Comparison of ENCODE assay signal across 21 mouse cellular contexts in the genomic region with DNA sequence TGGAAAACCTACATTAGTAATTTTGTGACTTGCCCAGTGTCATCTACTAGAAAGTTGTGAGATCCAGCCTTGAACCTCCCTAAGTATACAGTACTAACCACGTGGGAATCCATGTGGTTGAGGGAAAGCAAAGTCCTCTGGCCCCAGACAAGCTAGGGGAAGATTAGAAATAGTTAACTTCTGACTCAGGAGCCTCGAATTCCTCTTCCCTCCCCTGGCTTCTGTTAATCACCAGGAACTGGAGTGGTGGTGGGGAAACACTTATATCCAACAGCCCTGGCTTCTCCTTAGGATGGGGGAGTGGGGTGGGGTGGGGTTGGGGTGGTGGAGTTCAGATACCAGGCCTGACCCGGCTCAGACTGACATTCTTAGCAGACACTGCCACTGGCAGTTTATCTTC. TPM values are rescaled to one million over a fixed set of nuclear protein-coding genes. Genes with fewer than 3 reads are reported as not detected.
A peak's percentile ranks its signal among the peaks of the same experiment; 100 is the strongest.
DNase-seq lines count a peak whose midpoint lies in the region; ATAC-seq and TF ChIP-seq lines count a peak whose summit lies in the region.
"Had no signal": no experiment of that assay in that cellular context is flagged by ENCODE, and none has a peak within 500 bp of the region (broad histone marks: within the 10 kb centered on the region; RNA-seq: fewer than 3 reads in every experiment).

No protein-coding gene starts in this region.

- no peak overlapping the region for H3ac ChIP-seq in C2C12 (ENCODE audit: control insufficient read depth, insufficient read length, low read depth)

- no peaks in the 10 kb centered on the region; the same call in 1 of the 2 replicates for H3K36me3 ChIP-seq in heart, embryonic 16.5 days (ENCODE audit: control insufficient read depth, insufficient read depth)
- H3K36me3 ChIP-seq in C2C12 (ENCODE audit: control insufficient read depth, insufficient read depth): no peaks in the 10 kb centered on the region
- H3K36me3 ChIP-seq: midbrain, embryonic 10.5 days had no signal

- no peak for TF ChIP-seq CTCF in C2C12 (IDR thresholded peaks at IDR 0.05; ENCODE audit: control insufficient read depth, insufficient read depth, insufficient read length)
- no peak for TF ChIP-seq CTCF in Patski (IDR thresholded peaks at IDR 0.05)

- peak overlapping the region; percentile 82 for H3K27ac ChIP-seq in heart, embryonic 16.5 days (ENCODE audit: low read length)
- H3K27ac ChIP-seq: gastrocnemius, adult 2 months; hindbrain, postnatal 0 days; limb, embryonic 15.5 days; midbrain, embryonic 10.5 days had no signal

- H3K4me1 ChIP-seq in heart, embryonic 16.5 days (ENCODE audit: control insufficient read depth, insufficient read depth, low read length): peaks cover 51% of the 10 kb centered on the region
- H3K4me1 ChIP-seq: midbrain, embryonic 10.5 days had no signal

- H3K79me3 ChIP-seq in C2C12 (ENCODE audit: low read depth): no peaks in the 10 kb centered on the region

- H3K4me3 ChIP-seq in heart, embryonic 16.5 days (ENCODE audit: low read length): no peak overlapping the region
- H3K4me3 ChIP-seq in C2C12 (ENCODE audit: insufficient read depth, poor library complexity, severe bottlenecking): no peak overlapping the region
- H3K4me3 ChIP-seq: gastrocnemius, adult 2 months; limb, embryonic 15.5 days; midbrain, embryonic 10.5 days had no signal

- POLR2A ChIA-PET in Patski (lab: Charles Lee): interaction anchor here (1.3 kb wide), 1 partner anchor 10 kb away, joined by 5 read pairs; no protein-coding TSS in a partner anchor

- no peaks in the 10 kb centered on the region for H3K27me3 ChIP-seq in heart, embryonic 16.5 days (ENCODE audit: control insufficient read depth, insufficient read depth, low read length)
- no peaks in the 10 kb centered on the region for H3K27me3 ChIP-seq in C2C12 (ENCODE audit: control insufficient read depth, insufficient read depth, insufficient read length)
- no peaks in the 10 kb centered on the region for H3K27me3 ChIP-seq in Patski
- H3K27me3 ChIP-seq: limb, embryonic 15.5 days had no signal

- H3K79me2 ChIP-seq in C2C12 (ENCODE audit: control insufficient read depth, insufficient read depth): no peaks in the 10 kb centered on the region

- peak; percentile 30; the same call in 1 of the 2 replicates for ATAC-seq in heart, embryonic 16.5 days (replicated peaks; ENCODE audit: extremely low read depth, insufficient read depth, low FRiP score)
- ATAC-seq in Patski: peak; percentile 86
- ATAC-seq: forebrain, postnatal 0 days; hindbrain, postnatal 0 days; liver, postnatal 0 days had no signal

- 5% methylated on average over 3 of the region's 3 CpGs for WGBS in heart, embryonic 16.5 days

- CTCF ChIA-PET in Patski (lab: Charles Lee): interaction anchor here (10.1 kb wide), 1 partner anchor 12 kb away, joined by 91 read pairs; no protein-coding TSS in a partner anchor

- no peaks in the 10 kb centered on the region for H3K9me3 ChIP-seq in heart, embryonic 16.5 days (replicated peaks; ENCODE audit: control insufficient read depth, low read length)
- H3K9me3 ChIP-seq: limb, embryonic 15.5 days; midbrain, embryonic 10.5 days had no signal

- H3K4me2 ChIP-seq in heart, embryonic 16.5 days (ENCODE audit: low read depth, low read length): no peak overlapping the region
- H3K4me2 ChIP-seq: limb, embryonic 15.5 days had no signal

- in situ Hi-C loops in Patski (cut with MboI; ENCODE audit: low pct_unique_long_range_greater_than_20kb): no loop called here

- no peak for DNase-seq in heart, adult 18-20 months
- DNase-seq in Patski (ENCODE audit: low read depth, low spot score): no peak
- peak; percentile 39 for DNase-seq in mesoderm, embryonic 11.5 days (ENCODE audit: low read depth, low spot score)
- no peak for DNase-seq in layer of hippocampus, adult 9-10 months (ENCODE audit: low spot score)
- no peak for DNase-seq in embryo, embryonic 11 days
- DNase-seq: forebrain, postnatal 0 days; gastrocnemius, adult 2 months; liver, postnatal 0 days; right cerebral cortex, adult 18-20 months; thymus, postnatal 25 days had no signal

- H3K9ac ChIP-seq in heart, embryonic 16.5 days (ENCODE audit: low read length): no peak overlapping the region
- H3K9ac ChIP-seq: forebrain, postnatal 0 days; limb, embryonic 15.5 days; liver, postnatal 0 days had no signal

TF ChIP-seq in C2C12, 6 proteins besides CTCF, POLR2A, EP300 and RAD21:
- TF ChIP-seq USF1 (IDR thresholded peaks at IDR 0.05; ENCODE audit: low read depth) (peak; percentile 76), MYOG (IDR thresholded peaks at IDR 0.05; ENCODE audit: control insufficient read depth, extremely low read depth, insufficient read length) (no peak), MAX (IDR thresholded peaks at IDR 0.05) (peak; percentile 86), FOSL1 (IDR thresholded peaks at IDR 0.05; ENCODE audit: insufficient read depth, low read length, poor library complexity, severe bottlenecking) (no peak), MYOD1 (IDR thresholded peaks at IDR 0.05; ENCODE audit: control insufficient read depth, insufficient read length, low read depth) (no peak), CEBPB (IDR thresholded peaks at IDR 0.05; ENCODE audit: low read depth) (no peak)

RNA-seq across cellular contexts. Expression of a gene that starts 8.1 kb away (rescaled TPM):
- 15.0 and 17.3 TPM in 2 replicates for polyA plus RNA-seq in heart, embryonic 16.5 days (2015; fragmentation: Nextera tagmentation; extraction: Ambion mirVana)
- under 1 TPM; 0.35 to 0.93 TPM for total RNA-seq in heart, adult 18-20 months (2021)
- polyA plus RNA-seq in C2C12 (2012; fragmentation: generic; extraction: Trizol) (0.02 TPM), Patski (2021) (81.9 TPM)
- total RNA-seq: common myeloid progenitor, adult 5-6 weeks had no signal

RNA-seq across cellular contexts. Expression of a gene that starts 18.4 kb away (rescaled TPM):
- not detected in 2 replicates for polyA plus RNA-seq in heart, embryonic 16.5 days (2015; fragmentation: Nextera tagmentation; extraction: Ambion mirVana)
- total RNA-seq in heart, adult 18-20 months (2021): not detected
- polyA plus RNA-seq in C2C12 (2012; fragmentation: generic; extraction: Trizol) (not detected), Patski (2021) (not detected)
- total RNA-seq: adrenal gland, adult 18-20 months; common myeloid progenitor, adult 5-6 weeks; forebrain, postnatal 0 days; gastrocnemius, adult 2 months; heart, postnatal 25 days; hindbrain, postnatal 0 days; layer of hippocampus, adult 8-10 months; left cerebral cortex, adult 8-10 months had no signal
- polyA plus RNA-seq: forebrain, postnatal 0 days; hindbrain, postnatal 0 days; kidney, embryonic 16.5 days; limb, embryonic 15.5 days; liver, postnatal 0 days; midbrain, embryonic 10.5 days had no signal

RNA-seq across cellular contexts. Expression of a gene that starts 54.5 kb away (rescaled TPM):
- 6.8 and 24.5 TPM in 2 replicates for polyA plus RNA-seq in heart, embryonic 16.5 days (2015; fragmentation: Nextera tagmentation; extraction: Ambion mirVana)
- 100 to 1,000 TPM; 123 to 131 TPM for total RNA-seq in heart, adult 18-20 months (2021)
- 107 TPM for polyA plus RNA-seq in C2C12 (2012; fragmentation: generic; extraction: Trizol)
- polyA plus RNA-seq in Patski (2021): 34.6 TPM

Comparison
In these comparisons a context has a peak if more than half of its experiments do, and no peak if none do; other contexts are left out.
1. RNA of a gene that starts 8.1 kb away (polyA plus RNA-seq): 81.9 TPM in Patski (single experiment) and 15.0 to 17.3 TPM in heart, embryonic 16.5 days; 0.02 TPM in C2C12 (single experiment); every median in the first group is over 10 times any median in the second.